Mouse (Mus musculus) T-helper 17 cell (primary cell): ENCODE measurements around the gene Glb1l.

Experiments
- in situ Hi-C, 2 experiments: fragments of 300-600 bp; cut with MboI, MseI; formaldehyde crosslinking; loops; 1 replicate in 1 of 2; 2 replicates in 1 of 2; pipeline ENCODE4 v1.15.1; 2025; ENCODE audit warnings: high pct_unique_total_duplicates in 2 of 2

Gene Glb1l

DNA sequence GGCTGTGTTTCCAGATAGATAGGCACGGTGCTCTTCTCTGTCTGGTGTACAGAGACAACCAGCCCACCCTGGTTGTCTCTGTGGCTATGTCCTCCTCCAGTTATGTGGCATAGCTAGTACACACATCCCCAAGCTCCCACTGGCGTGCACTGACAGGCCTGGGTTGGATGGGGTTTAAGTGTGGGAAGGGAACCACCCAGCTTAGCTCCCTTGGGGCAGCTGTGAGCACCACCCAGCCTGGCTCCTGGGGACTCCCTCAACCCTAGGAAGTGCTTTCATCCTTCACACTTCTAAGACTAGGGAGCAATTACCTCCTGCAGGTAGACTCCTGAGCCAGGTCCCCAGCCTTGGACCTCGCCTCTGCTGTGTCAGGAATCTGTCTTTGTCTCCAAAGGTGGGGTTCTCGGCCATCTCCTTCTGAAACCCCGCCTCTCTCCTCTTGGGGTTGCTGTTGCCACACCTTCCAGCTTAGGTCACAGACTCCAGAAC, 21.1 kb upstream of the Glb1l start, which contains the start of gene A630095N17Rik:
Gene A630095N17Rik, minus strand, starts transcription at position 439 of the 489 bp plus-strand sequence.
- in situ Hi-C loops = no loop called here

DNA sequence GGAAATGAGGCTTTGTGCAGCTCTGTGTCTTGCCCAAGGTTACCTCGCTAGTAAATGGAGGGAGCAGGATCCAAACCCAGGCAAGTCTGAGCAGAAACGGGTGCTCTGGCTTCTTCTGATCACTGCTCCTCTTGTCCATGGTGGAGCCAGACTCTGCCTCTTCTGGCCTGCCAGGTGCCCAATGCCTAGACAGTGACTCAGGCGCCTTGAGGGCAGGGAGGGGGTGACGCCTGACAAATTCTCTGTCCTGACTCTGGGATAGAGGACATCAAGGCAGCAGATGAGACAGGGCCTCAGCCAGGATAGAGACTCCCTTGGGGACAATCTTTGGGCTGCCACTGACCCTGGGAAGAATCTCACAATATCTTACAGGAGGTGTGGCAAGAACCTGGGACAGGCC, 20.6 kb upstream of the Glb1l start:
- in situ Hi-C loops = no loop called here

DNA sequence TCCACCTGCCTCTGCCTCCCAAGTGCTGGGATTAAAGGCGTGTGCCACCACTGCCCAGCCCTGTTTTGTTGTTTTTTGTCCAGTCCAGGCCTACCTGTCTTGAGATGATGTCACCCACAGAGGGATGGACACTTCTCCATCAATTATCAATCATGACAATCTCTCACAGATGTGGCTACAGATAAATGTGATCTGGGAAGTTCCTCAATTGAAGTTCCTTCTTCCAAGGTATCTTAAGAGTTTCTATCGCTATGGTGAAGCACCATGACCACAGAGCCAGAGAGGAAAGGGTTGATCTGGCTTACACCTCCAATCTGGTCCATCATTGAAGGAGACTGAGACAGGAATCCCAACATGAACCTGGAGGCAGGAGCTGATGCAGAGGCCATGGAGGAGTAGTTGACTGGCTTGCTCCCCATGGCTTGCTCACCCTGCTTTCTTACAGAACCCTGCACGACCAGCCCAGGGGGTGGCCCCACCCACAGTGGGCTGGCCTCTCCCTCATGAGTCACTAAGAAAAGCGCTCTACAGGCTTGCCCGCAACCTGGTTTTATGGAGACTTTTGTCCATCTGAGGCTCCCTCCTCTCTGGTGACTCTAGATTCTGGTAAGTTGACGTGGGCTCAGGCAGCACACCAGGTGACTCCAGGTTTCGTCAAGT, 19.9 kb upstream of the Glb1l start:
- in situ Hi-C loops = no loop called here

DNA sequence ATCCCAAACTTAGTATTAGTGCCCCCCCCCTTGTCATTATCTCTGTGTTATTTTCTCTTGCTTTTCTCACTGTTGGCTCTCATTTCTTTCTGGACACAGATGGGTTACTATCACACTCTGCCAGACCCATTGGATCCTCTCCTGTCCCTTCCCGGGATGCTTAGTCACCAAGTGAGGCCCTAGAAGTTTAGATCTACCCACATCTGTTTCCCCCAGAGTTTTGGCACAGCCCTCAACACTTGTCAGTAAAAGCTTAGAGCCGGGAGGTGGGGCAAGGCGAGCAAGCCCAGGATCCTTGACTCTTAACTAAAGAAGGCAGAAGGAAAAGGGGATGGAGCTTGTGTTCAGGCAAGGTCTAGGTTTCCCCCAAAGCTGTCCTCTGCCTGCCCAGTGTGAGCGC, 18.5 kb upstream of the Glb1l start:
- in situ Hi-C loops = no loop called here

DNA sequence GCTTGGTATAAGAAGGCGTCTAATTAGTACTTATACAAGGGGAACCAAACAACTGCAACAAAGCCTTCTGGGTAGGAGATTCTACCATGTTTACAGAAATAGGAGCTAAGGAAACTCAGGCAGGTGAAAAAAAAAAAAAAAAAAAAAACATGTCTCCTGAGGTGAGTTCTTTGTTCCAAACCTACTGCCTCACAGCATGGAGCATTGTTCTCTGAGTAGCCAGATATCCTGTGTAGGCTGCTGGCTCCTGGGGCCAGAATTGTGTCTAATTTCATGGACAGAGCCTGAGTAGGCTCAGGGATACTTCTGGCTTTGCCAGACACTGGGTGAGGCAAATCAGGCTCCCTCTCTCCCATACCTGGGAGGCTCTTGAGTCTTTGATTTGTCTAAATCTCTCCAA, 17.0 kb upstream of the Glb1l start:
- in situ Hi-C loops = no loop called here

DNA sequence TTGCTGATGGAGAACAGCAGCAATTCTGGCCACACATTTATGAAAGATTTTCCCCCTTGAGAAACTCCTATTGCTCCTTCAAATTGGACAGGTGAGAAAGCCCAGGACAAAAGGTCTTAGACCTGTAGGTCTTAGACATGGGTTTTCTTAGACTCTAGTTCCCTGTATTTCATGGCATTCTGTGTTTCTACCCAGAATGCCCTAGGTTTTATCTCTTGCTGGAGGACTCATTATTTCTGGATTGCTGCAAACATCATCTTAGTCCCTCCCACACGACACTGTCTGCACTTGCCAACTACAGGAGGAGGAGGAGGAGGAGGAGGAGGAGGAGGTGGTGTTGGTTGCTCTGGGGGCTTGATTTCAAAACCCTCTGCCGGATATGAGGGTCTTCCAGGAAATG, 15.5 kb upstream of the Glb1l start:
- in situ Hi-C loops = no loop called here

DNA sequence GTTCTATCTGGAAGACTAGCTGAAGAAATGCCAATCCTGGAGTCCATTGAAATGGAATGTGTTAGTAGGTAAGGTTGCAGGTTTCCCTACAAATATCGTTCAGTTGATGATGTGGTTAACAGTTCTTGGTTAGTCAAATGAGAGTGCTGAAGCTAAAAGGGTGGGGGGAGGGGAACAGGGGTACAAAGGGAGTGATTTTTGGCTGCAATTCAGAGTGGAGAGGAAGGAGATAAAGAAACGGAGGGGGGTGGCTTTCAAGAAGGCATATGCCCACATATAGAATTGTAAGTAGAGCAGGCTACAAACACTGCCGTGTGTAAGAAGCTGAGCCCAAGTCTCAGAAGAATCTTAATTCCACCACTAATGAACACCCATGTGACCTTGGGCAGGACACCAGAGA, 14.9 kb upstream of the Glb1l start:
- in situ Hi-C loops = no loop called here

DNA sequence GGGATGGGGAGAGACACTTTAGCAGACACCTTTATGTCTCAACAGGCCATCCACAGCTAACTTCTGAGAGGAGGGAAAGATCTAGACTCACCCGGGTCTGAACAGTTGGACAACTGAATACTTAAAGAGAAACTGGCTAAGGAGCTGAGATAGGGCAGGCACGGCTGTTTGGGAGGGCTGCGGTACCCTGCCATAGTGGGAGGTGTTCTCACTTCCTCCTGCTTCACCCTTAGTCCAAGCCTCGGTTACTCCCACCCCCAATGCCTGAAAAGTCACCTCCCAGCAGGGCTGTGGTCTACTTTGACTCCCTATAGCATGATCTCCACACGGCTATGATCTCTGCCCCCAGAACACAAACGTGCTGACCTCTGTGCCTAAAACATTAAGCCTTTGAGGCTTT, 12.9 kb upstream of the Glb1l start:
- in situ Hi-C loops = no loop called here

DNA sequence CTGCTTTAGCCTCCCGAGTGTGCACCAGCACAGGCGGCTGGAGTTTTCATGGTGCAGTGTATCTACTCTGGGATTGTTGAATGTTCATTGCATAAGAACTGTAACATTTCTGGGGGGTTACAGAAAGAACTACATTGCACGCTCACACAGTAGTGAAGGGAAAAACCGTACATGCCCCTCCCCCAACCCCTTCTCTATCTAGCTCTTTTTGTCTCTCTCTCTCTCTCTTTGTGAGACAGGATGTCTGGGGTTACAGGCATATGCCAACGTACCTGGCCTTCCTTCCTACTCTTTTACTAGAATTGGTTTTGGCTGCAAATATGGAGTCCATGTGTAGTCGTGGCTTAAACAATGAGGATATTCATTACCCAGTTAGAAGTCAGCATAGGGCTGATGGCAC, 12.3 kb upstream of the Glb1l start:
- in situ Hi-C loops = no loop called here

DNA sequence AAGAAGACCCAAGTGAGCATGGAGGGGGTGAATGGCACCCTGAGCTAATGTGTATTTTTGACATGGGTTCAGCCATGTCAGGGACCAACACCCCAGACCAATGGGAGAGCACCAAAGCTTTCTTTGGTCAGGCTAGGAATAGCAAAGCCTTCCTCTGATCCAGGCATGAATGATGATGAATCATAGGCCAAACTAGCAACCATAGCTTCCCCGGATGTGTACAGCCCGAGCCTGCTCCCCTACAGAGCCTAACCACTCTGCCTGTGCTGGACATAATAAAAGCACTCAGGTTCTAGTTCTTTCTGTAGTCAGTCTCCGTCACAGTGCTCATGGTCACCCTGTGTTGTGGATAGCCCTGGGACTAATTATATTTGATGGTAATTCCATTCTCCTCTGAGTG, 10.9 kb upstream of the Glb1l start:
- in situ Hi-C loops = no loop called here

DNA sequence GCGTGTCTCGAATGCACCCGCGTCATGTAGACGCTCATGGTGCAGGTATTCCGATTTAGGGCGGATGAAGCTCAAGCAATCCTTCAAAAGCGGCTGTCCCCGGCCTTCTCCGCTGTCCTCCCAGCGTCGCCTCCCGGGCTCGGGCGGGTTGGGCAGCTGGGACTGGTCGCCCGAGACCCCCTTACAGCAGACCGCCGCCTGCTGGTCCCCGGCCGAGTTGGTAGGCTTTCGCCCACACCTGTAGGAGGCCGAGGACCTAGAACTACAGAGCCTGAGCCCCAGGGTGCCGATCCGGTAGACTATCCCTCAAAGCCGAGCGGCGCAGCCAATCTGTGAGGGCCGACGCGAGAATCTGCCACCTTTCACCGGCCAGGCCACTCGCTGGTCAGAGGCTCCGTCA, 8.9 kb upstream of the Glb1l start, which contains the start of gene Tuba4a:
Gene Tuba4a, minus strand, starts transcription at position 335 of the 400 bp plus-strand sequence.
- in situ Hi-C loops = loop anchor here (10.0 kb wide), 3 partner anchors 95 to 625 kb away; partner anchors contain the start of genes Dnpep (in 1 of the 2) and Nhej1 (in 1 of the 2)

DNA sequence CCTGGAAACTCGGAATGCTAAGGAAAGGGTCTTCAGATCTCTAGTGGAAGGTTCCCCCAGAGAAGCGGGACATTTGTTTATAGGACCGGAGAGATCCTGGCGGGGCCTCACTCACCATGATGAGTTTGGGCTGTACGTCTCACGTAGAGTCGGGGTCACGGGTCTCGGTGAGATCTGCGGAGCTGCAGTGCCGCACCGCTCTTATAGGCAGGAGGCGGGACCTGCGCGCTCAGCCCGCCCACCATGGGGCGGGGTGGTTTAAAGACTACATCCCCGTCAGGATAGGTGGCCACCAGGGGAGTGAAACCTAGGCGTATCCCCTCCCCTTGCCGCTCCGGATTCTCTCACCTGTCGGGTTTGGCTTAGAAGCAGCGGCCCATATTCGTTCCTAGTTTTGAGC, 8.5 kb upstream of the Glb1l start:
- in situ Hi-C loops = loop anchor here (10.0 kb wide), 3 partner anchors 94 to 624 kb away; partner anchors contain the start of genes Dnpep (in 1 of the 2) and Nhej1 (in 1 of the 2)

DNA sequence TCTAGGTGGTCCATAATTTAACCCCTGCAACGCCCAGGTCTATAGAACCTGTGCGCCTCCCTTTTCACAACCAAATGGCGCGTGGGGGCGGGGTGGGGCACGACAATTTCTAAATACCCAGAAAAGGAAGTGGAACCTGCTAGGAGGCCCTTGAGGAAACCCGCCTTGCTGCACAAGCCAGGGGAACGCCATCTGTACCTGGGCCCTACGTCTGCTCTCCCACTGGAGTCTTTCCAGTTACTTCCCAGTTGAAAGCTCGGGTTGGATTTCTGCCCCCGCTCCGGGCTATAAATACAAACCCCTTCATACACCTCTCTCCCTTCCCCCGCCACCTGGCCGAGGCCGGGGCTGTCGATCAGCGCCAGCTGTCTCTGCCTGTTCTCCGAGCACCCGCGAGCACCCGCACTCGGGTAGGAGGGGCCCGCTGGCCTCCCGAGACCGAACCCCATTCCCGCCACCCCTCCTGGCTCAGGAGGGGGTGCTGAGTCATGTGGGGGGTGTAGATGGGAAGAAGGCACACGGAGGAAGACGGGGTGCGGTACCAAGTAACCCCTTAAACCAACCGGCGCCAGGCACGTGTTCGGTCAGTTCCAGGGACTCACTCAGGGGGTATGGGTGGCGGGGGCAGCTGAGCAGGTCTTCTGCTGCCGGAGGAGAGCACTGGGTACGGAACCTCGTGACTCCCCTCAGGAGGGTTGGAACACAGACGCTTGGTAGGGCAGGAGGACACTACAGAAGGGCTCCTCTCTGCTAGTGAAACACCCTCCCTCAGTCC, 7.8 kb upstream of the Glb1l start:
- in situ Hi-C loops = loop anchor here (10.0 kb wide), 3 partner anchors 94 to 624 kb away; partner anchors contain the start of genes Dnpep (in 1 of the 2) and Nhej1 (in 1 of the 2)

DNA sequence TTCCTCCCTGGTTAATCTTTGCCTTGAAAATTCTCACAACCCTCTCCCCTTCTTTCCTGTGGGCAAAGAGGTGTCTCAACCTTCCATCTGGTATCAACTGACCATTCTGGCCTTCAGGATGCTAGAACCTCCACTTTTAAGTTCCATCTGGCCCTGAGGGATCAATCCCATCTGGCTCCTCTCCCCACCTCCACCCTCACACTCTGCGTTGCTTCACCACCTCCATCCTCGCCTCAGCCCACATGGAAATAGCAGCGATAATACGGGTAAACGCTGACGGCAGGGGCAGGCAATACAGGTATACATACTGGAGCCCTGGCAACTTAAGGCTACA, 7.2 kb upstream of the Glb1l start:
- in situ Hi-C loops = loop anchor here (10.0 kb wide), 3 partner anchors 93 to 623 kb away; partner anchors contain the start of genes Dnpep (in 1 of the 2) and Nhej1 (in 1 of the 2)

DNA sequence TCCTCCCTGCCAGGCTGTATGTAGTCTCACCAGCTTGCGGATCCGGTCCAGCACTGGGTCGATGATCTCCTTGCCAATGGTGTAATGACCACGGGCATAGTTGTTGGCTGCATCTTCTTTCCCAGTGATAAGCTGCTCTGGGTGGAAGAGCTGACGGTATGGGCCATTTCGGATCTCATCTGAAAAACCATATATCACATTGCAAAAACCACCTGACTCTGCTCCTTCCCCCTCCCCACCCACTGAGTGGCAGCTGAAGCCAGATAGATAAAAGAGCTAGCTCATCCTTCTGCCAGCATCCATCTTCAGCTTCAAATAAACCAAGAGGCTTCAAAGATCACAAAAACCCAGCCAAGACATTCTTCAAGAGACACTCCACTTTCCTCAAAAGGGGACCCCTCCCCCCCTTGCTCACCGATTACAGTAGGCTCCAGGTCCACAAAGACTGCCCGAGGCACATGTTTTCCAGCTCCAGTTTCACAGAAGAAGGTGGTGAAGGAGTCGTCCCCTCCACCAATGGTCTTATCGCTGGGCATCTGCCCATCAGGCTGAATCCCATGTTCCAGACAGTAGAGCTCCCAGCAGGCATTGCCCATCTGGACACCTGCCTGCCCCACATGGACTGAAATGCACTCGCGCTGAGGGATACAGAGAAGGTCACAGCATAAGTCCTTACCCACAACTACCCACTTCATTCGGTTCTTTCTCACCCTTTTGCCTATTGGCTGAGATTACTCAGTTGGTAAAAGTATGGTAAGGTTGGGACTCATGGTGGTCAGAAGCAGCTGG, 6.4 kb upstream of the Glb1l start:
- in situ Hi-C loops = loop anchor here (10.0 kb wide), 3 partner anchors 92 to 622 kb away; partner anchors contain the start of genes Dnpep (in 1 of the 2) and Nhej1 (in 1 of the 2)

DNA sequence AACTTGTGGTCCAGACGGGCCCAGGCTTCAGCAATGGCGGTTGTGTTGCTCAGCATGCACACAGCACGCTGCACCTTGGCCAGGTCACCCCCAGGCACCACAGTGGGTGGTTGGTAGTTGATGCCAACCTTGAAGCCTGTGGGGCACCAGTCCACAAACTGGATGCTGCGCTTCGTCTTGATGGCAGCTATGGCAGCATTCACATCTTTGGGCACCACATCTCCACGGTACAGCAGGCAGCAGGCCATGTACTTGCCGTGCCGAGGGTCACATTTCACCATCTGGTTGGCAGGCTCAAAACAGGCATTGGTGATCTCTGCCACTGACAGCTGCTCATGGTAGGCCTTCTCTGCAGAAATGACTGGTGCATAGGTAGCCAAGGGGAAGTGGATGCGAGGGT, 5.2 kb upstream of the Glb1l start:
- in situ Hi-C loops = loop anchor here (10.0 kb wide), 3 partner anchors 91 to 621 kb away; partner anchors contain the start of genes Dnpep (in 1 of the 2) and Nhej1 (in 1 of the 2)

DNA sequence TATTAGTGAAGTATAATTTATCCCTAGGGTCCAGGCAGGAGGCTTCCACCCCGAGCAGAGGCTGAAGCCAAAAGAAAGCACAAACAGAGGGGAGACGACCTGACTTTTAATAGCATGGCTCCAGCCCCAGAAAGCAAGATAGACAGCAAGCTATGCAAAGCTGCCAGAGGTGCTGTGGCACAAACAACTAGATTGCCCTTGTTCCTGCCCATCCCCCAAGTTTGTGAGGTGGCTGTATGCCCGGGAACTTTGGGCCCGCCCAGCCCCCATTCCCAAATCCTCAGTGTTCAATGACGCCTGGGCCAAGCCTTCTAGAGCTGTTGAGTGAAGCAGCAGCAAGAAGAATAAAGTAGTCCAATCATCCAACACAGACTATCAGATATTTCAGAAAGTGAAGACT, 4.3 kb upstream of the Glb1l start:
- in situ Hi-C loops = loop anchor here (10.0 kb wide), 3 partner anchors 90 to 620 kb away; partner anchors contain the start of genes Dnpep (in 1 of the 2) and Nhej1 (in 1 of the 2)

DNA sequence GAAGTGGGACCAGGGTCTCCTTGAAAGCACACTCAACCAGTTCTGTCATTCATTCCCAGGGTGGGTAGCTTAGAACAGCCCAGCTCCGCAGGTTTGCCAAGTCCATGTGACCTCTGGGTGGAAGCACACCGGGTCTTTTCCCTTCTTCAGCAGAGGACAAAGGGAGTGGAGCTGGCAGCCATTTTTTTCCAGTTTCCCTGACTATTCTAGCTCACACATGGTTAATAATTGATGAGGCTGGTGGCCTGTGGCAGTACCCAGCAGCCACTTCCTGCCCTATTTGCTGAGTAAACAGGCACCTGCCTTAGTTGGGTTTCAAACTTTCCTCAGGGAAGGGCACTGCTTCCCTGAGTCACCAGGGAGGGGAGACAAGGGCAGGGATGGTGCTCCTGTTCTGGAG, 3.8 kb upstream of the Glb1l start:
- in situ Hi-C loops = loop anchor here (10.0 kb wide), 3 partner anchors 90 to 620 kb away; partner anchors contain the start of genes Dnpep (in 1 of the 2) and Nhej1 (in 1 of the 2)

DNA sequence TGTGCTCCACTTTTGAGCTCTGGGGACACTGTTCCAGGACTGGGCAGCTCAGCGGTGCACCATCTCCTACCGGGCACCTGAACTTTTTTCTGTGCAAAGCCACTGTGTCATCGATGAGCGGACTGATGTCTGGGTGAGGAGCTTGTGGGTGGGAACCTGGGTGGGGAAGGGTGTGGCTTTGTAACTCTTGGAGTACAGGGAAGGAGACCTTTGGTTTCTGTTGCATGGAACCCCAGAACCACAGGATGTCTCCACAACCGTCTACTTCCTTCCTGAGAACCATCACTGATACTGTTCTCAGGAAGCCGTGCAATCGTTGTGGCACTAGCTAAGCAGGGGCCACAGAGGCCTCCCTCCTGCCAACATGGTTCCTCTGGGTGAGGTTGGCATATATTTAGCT, 2.5 kb upstream of the Glb1l start:
- in situ Hi-C loops = loop anchor here (10.0 kb wide), 3 partner anchors 88 to 618 kb away; partner anchors contain the start of genes Dnpep (in 1 of the 2) and Nhej1 (in 1 of the 2)

DNA sequence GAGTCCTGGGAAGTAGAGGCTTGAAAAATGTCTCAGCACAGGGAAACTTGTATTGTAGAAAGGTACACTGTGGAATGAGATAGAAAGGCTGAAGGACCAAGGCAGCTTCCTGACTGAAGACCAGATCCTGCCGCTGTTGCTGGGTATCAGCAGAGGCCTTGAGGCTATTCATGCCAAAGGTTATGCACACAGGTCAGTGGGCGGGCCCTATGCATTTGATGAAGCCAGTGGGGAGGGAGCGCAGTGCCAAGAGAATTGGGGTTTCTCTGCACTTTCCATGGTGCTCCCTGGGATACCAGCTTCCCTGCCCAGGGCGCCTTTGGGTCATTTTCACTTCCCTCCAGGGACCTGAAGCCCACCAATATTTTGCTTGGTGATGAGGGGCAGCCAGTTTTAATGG, 1.9 kb upstream of the Glb1l start:
- in situ Hi-C loops = loop anchor here (10.0 kb wide), 3 partner anchors 88 to 618 kb away; partner anchors contain the start of genes Dnpep (in 1 of the 2) and Nhej1 (in 1 of the 2)
